9 mouse cellular contexts compared by ENCODE assay signal in genomic region chr6:85187340-85188211, GRCm38 (mm10). TPM values are rescaled to one million over a fixed set of nuclear protein-coding genes. Genes with fewer than 3 reads are reported as not detected.
DNase-seq lines count a peak whose midpoint lies in the region; ATAC-seq and TF ChIP-seq lines count a peak whose summit lies in the region.
"Had no signal": no experiment of that assay in that cellular context is flagged by ENCODE, and none has a peak within 500 bp of the region (broad histone marks: within the 10 kb centered on the region; RNA-seq: fewer than 3 reads in every experiment).

Gene Emx1, plus strand, starts transcription at chr6:85187438.

- H3K9me3 ChIP-seq in ES-E14 (ENCODE audit: control insufficient read depth, insufficient read depth, low read depth, low read length), result no peaks in the 10 kb centered on the region
- H3K9me3 ChIP-seq in heart, embryonic 15.5 days (replicated peaks), result no peaks in the 10 kb centered on the region
- no peaks in the 10 kb centered on the region for H3K9me3 ChIP-seq in liver, embryonic 15.5 days (replicated peaks)
- H3K9me3 ChIP-seq in neural tube, embryonic 15.5 days (replicated peaks), result no peaks in the 10 kb centered on the region

- 0 out of 2 replicates have a peak, but pooled peaks have one; percentile 18 for ATAC-seq in heart, embryonic 15.5 days (replicated peaks; ENCODE audit: insufficient number of reproducible peaks, insufficient read depth, low FRiP score, low read depth)
- no peak for ATAC-seq in liver, embryonic 15.5 days (ENCODE audit: insufficient read depth)
- peak; percentile 51; the same call in 1 of the 2 replicates for ATAC-seq in neural tube, embryonic 15.5 days (ENCODE audit: low FRiP score)
- ATAC-seq in CD4-positive, CD25-positive, alpha-beta regulatory T cell, adult 4 months, result no peak

- H3K27me3 ChIP-seq in heart, embryonic 15.5 days, result peaks cover 90% of the 10 kb centered on the region
- peaks cover 87% of the 10 kb centered on the region for H3K27me3 ChIP-seq in liver, embryonic 15.5 days
- H3K27me3 ChIP-seq in neural tube, embryonic 15.5 days (replicated peaks), result peaks cover 85% of the 10 kb centered on the region

- in situ Hi-C loops in ES-E14 (cut with MboI; ENCODE audit: low sequenced_read_pairs in 2 of 2, unreplicated experiment in 2 of 2), result loop anchor here (25.0 kb wide), 2 partner anchors 600 to 1475 kb away; partner anchors contain the start of genes Vax2 (in 2 of the 2) and Cyp26b1 (in 1 of the 2)

- H3K9ac ChIP-seq in ES-E14 (ENCODE audit: insufficient read depth, low read depth, low read length, poor library complexity, severe bottlenecking), result peak within 1 kb of the TSS; percentile 22; the same call in 1 of the 2 replicates
- no peak within 1 kb of the TSS; the same call in 1 of the 2 replicates for H3K9ac ChIP-seq in heart, embryonic 15.5 days
- H3K9ac ChIP-seq in liver, embryonic 15.5 days, result no peak within 1 kb of the TSS
- H3K9ac ChIP-seq in neural tube, embryonic 15.5 days (replicated peaks), result peak within 1 kb of the TSS; percentile 10; the same call in 1 of the 2 replicates

- peak within 1 kb of the TSS; percentile 80 for H3K4me2 ChIP-seq in heart, embryonic 15.5 days
- peak within 1 kb of the TSS; percentile 56 for H3K4me2 ChIP-seq in liver, embryonic 15.5 days
- peak within 1 kb of the TSS; percentile 65 for H3K4me2 ChIP-seq in neural tube, embryonic 15.5 days

- no peak within 1 kb of the TSS for H3K27ac ChIP-seq in ES-E14 (ENCODE audit: insufficient read depth, low read depth, low read length, poor library complexity, severe bottlenecking)
- no peak within 1 kb of the TSS for H3K27ac ChIP-seq in bone marrow macrophage, adult 2 months (ENCODE audit: insufficient read depth, low read depth, low read length)
- H3K27ac ChIP-seq in heart, embryonic 15.5 days, result no peak within 1 kb of the TSS
- H3K27ac ChIP-seq in liver, embryonic 15.5 days (replicated peaks), result no peak within 1 kb of the TSS
- H3K27ac ChIP-seq in neural tube, embryonic 15.5 days (replicated peaks), result no peak within 1 kb of the TSS

- H3K36me3 ChIP-seq in ES-E14 (ENCODE audit: control insufficient read depth, insufficient read depth, low read length, poor library complexity, severe bottlenecking), result no peaks in the 10 kb centered on the region
- no peaks in the 10 kb centered on the region for H3K36me3 ChIP-seq in heart, embryonic 15.5 days
- no peaks in the 10 kb centered on the region for H3K36me3 ChIP-seq in liver, embryonic 15.5 days (replicated peaks)
- no peaks in the 10 kb centered on the region for H3K36me3 ChIP-seq in neural tube, embryonic 15.5 days

- TF ChIP-seq POLR2A in bone marrow macrophage, adult 2 months (IDR thresholded peaks at IDR 0.05; ENCODE audit: borderline replicate concordance, low read depth, low read length), result no peak

- peak within 1 kb of the TSS; percentile 61 to 81 for H3K4me3 ChIP-seq in ES-E14 (ENCODE audit: insufficient read depth in 1 of 2, low read depth in 1 of 2, low read length in 2 of 2, poor library complexity in 1 of 2, severe bottlenecking in 1 of 2)
- H3K4me3 ChIP-seq in bone marrow macrophage, adult 2 months (ENCODE audit: insufficient read depth, low read length), result 0 out of 2 replicates have a peak within 1 kb of the TSS, but pooled peaks have one; percentile 0
- H3K4me3 ChIP-seq in heart, embryonic 15.5 days, result peak within 1 kb of the TSS; percentile 48
- peak within 1 kb of the TSS; percentile 26 for H3K4me3 ChIP-seq in liver, embryonic 15.5 days (replicated peaks)
- H3K4me3 ChIP-seq in neural tube, embryonic 15.5 days (replicated peaks), result peak within 1 kb of the TSS; percentile 33
- H3K4me3 ChIP-seq: myocyte had no signal

- peak; percentile 75 for DNase-seq in ES-E14 (ENCODE audit: low read depth, low spot score)
- peak; percentile 88 to 91 for DNase-seq in kidney, postnatal 36 days
- DNase-seq in gastrocnemius, postnatal 10 days, result no peak

- WGBS in heart, embryonic 15.5 days, result under 1% methylated on average over 81 of the region's 81 CpGs
- WGBS in liver, embryonic 15.5 days (ENCODE audit: insufficient replicate concordance), result under 1% methylated on average over 79 of the region's 81 CpGs
- under 1% methylated on average over 62 of the region's 81 CpGs for WGBS in neural tube, embryonic 15.5 days

- H3K4me1 ChIP-seq in ES-E14 (ENCODE audit: control insufficient read depth in 2 of 2, insufficient read depth in 2 of 2, low read length in 2 of 2, poor library complexity in 1 of 2), result peaks cover 0 to 2% of the 10 kb centered on the region in 2 experiments; a peak in 1 of 4 replicates
- no peaks in the 10 kb centered on the region for H3K4me1 ChIP-seq in bone marrow macrophage, adult 2 months (ENCODE audit: control insufficient read depth, insufficient read depth, low read length)
- peaks cover 39% of the 10 kb centered on the region for H3K4me1 ChIP-seq in heart, embryonic 15.5 days (replicated peaks)
- H3K4me1 ChIP-seq in liver, embryonic 15.5 days (replicated peaks), result no peaks in the 10 kb centered on the region
- peaks cover 42% of the 10 kb centered on the region for H3K4me1 ChIP-seq in neural tube, embryonic 15.5 days

- no peak for TF ChIP-seq CTCF in bone marrow macrophage, adult 2 months (IDR thresholded peaks at IDR 0.05; ENCODE audit: low read depth, low read length)

TF ChIP-seq in ES-E14, 5 proteins besides CTCF, POLR2A, EP300 and RAD21:
- TF ChIP-seq CHD2 (IDR thresholded peaks at IDR 0.05; ENCODE audit: low read depth, low read length) (no peak), MAFK (IDR thresholded peaks at IDR 0.05; ENCODE audit: insufficient read depth, low read depth, low read length) (no peak), HCFC1 (IDR thresholded peaks at IDR 0.05; ENCODE audit: borderline replicate concordance, insufficient read depth, low read length) (no peak), ZNF384 (IDR thresholded peaks at IDR 0.05; ENCODE audit: low read depth, low read length) (no peak), ZC3H11A (IDR thresholded peaks at IDR 0.05; ENCODE audit: borderline replicate concordance, low read depth, low read length) (no peak)
TF ChIP-seq in ES-E14: peak in this region for 0.

RNA-seq across cellular contexts. Expression of gene Emx1, which starts in this region (rescaled TPM):
- 0.37 TPM in 1 of 2 replicates, not detected in the other for total RNA-seq in ES-E14 (2012; rRNA removed)
- polyA plus RNA-seq in bone marrow macrophage, adult 2 months (2012; ENCODE audit: insufficient read depth, insufficient read length, missing spikeins), result not detected in 2 replicates
- polyA plus RNA-seq in heart, embryonic 15.5 days (2015; fragmentation: Nextera tagmentation; extraction: Ambion mirVana), result not detected in 2 replicates
- not detected in 2 replicates for polyA plus RNA-seq in liver, embryonic 15.5 days (2015; fragmentation: Nextera tagmentation; extraction: Ambion mirVana)
- not detected in 2 replicates for polyA plus RNA-seq in neural tube, embryonic 15.5 days (2015; fragmentation: Nextera tagmentation; extraction: Ambion mirVana)
- polyA plus RNA-seq in CD4-positive, CD25-positive, alpha-beta regulatory T cell, adult 4 months (2017; shearing (Covaris generic)), result not detected
- not detected for total RNA-seq in gastrocnemius, postnatal 10 days (2021)
- polyA plus RNA-seq: myocyte had no signal

Comparison
In these comparisons a context has a peak if more than half of its experiments do, and no peak if none do; other contexts are left out.
1. Peak in DNase-seq, H3K4me3 ChIP-seq and H3K9ac ChIP-seq in ES-E14; RNA of the gene not detected or under 1 TPM.
2. Peak in ATAC-seq, H3K4me3 ChIP-seq and H3K4me2 ChIP-seq in heart, embryonic 15.5 days; RNA of the gene not detected or under 1 TPM.
3. Peak in ATAC-seq, H3K4me3 ChIP-seq, H3K9ac ChIP-seq and H3K4me2 ChIP-seq in neural tube, embryonic 15.5 days; RNA of the gene not detected or under 1 TPM.
4. H3K4me3 ChIP-seq: peak in every context shown above with its lines; median percentile 71 in ES-E14; 48 in heart, embryonic 15.5 days; 33 in neural tube, embryonic 15.5 days; 26 in liver, embryonic 15.5 days; 0 in bone marrow macrophage, adult 2 months.